Mouse (Mus musculus) erythroblast, embryonic 14.5 days (primary cell): ENCODE measurements around the gene Proser2.

Experiments used
- GATA1 ChIP-seq: IDR thresholded peaks from 2 replicates; pipeline ENCODE4 v1.6.1; 2012; ENCODE audit warnings: low read length, inconsistent platforms, mixed read lengths
- TAL1 ChIP-seq: IDR thresholded peaks from 3 replicates; pipeline ENCODE4 v1.6.1; 2012; ENCODE audit warnings: low read length, inconsistent platforms, mixed read lengths

DNA sequence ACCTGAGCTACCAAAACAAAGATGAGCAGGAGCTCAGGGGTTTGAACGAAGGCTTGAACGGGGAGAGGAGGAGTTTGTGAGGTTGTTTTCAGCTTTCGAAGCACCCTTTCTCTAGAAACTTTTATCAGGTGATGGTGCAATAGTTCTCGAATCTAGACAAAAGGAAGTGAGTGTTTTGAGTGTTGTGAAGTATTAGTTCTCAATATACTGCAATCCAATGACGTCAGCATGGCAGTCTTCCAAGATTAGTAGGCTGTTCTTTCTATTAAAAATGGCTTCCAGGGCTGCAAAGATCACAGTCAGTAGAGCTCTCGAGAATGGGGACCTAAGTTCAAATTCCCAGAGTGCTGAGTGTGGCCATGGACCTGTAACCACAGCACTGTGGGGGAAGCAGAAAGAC is 35.8 kb upstream of the Proser2 start:
- TF ChIP-seq TAL1 = no peak
- no peak for TF ChIP-seq GATA1
